Mouse (Mus musculus) ovary, postnatal 10 days (tissue): ENCODE measurements around the gene Sgms1.

Source experiments
- DNase-seq: peaks from one replicate; pipeline ENCODE4 v3.0.0; 2022; ENCODE audit warnings: low spot score

Sgms1 gene

DNA sequence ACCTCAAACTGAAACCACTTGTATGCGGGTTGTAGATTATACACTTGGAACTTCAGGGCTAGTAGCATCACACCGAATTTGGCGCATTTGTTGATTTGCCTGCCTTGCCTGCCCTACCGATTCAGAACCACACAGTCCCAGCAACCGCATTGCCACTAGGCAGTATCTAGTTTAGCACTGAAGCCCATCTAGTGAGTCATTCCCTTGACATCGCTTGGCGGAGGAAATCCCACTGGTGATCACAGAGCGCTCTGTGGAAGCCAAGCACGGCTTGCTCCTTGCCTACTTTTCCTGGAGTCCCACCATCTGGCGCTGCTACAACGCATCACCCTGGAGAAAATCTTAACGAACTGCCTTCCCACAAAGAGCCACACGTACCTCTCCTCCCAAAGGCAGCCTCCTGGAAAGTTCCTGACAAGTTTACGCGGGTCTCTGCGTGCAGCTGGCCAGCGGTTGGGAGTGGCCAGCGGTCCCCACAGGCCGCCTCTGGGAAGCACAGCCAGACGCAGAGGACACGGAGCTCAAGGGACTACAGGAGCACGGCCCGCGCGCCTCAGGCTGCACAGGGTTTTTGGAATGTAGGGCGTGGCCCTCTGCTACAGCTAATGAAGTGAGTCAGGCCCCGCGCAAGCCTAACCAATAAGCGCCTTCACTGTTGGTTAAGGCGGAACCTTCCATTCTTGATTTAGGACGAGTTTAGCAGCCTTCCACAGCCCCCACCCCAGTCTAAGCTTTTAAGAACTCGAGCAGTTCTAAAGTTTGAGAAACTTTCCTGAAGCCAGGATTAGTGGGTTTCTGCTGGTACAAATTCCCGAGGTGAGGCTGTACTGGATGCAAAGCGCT lies 178.8 kb downstream of the Sgms1 start:
- peak; percentile 49 for DNase-seq

- no peak for DNase-seq
Observed at GRCm38 (mm10) chr19:32210099-32210449, 179.4 kb downstream of the Sgms1 start.

DNA sequence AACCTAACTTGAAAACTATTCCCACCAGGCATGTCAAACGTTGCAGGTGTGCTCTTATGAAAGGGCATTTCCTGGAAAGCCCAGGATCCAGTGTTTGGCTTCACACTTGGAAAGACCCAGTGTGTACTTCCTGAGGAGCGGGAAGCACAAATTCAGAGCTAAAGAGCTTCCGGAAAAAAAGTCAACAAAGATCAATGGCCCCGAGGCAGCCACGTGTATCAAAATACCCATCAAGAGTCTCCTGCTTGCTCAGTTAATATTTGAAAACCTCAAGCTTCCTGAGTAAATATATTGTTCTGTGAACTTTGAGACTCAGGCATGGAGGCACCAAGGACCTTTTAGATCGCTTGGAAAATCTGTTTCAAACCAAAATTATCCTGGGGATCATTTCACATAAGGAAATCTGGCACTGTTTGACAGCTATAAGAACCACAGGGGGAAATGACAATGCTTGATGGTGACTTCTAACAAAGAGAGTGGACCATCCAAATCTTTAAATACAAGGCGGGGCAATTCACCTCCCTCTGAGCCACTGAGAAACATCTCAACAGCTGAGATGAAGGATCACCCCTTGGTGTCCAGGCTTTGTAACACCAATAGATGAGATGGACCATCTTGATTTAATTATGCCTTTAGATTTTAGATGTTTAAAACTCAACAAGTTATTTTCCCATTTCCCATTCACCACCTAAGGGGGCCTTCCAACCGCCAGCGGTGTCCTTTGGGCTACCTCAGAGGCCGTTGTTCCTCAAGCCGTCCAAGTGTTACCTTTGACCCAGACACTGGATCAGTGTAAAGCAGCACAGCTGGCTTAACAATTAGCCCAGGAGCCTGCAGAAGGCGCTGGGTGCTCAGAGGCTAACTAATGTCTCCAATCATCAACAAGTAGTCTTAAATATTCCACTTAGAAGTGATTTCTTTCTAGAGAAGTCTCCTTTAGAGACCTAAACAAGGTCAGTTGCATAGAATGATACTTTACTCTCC lies 187.1 kb downstream of the Sgms1 start:
- DNase-seq, result no peak

- DNase-seq, result no peak
Observed at GRCm38 (mm10) chr19:32199861-32200574, 189.5 kb downstream of the Sgms1 start.

GRCm38 (mm10) chr19:32199133-32199532 lies 190.4 kb downstream of the Sgms1 start:
- no peak for DNase-seq

DNA sequence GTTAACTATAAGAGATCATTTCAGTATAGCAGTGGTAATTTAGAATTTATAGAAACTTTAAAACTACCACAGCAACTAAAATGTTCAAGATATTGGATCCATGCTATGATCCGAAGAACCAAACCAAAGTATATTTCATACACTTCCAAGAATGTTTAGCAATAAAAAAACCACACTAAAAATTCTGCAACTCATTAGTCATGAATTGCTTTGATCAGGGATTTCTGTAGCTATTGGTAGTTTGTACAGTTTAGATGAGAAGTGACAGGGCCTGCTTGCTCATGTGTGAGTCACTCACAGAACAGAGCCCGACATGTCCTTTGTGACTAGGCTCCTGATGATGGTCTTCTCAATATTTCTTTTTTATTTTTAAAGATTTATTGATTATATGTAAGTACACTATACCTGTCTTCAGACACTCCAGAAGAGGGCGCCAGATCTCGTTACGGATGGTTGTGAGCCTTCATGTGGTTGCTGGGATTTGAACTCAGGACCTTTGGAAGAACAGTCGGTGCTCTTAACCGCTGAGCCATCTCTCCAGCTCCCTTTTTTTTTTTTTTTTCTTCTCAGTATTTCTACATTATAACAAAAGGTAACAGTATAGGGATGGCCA lies 190.9 kb downstream of the Sgms1 start:
- no peak for DNase-seq

- no peak for DNase-seq
Observed at GRCm38 (mm10) chr19:32196976-32197819, 192.3 kb downstream of the Sgms1 start.

- no peak for DNase-seq
Observed at GRCm38 (mm10) chr19:32196222-32196621, 193.3 kb downstream of the Sgms1 start.

- DNase-seq, result no peak
Observed at GRCm38 (mm10) chr19:32194863-32195262, 194.7 kb downstream of the Sgms1 start.

- DNase-seq, result no peak
Observed at GRCm38 (mm10) chr19:32194074-32194473, 195.4 kb downstream of the Sgms1 start.

- DNase-seq, result no peak
Observed at GRCm38 (mm10) chr19:32191596-32191995, 197.9 kb downstream of the Sgms1 start.

DNA sequence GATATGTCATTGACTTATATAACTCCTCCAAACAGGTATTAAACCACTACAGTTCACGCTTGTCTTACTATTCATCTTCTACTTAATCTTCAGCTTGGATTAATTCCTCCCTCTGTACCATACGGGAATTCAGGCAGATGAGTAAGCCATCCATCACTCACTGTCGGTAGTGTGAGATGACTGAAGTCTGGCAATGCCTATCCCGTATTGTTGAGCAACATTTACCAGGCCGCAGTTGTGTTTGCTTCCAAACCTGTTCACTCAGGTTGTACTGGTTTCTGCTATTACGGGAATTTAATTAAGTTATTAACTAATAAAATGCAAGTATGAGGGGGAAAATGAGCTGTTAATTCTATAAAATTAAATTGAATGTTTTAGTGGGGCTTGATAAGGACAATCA lies 199.6 kb downstream of the Sgms1 start:
- no peak for DNase-seq

GRCm38 (mm10) chr19:32189036-32189436 lies 200.5 kb downstream of the Sgms1 start:
- no peak for DNase-seq

DNA sequence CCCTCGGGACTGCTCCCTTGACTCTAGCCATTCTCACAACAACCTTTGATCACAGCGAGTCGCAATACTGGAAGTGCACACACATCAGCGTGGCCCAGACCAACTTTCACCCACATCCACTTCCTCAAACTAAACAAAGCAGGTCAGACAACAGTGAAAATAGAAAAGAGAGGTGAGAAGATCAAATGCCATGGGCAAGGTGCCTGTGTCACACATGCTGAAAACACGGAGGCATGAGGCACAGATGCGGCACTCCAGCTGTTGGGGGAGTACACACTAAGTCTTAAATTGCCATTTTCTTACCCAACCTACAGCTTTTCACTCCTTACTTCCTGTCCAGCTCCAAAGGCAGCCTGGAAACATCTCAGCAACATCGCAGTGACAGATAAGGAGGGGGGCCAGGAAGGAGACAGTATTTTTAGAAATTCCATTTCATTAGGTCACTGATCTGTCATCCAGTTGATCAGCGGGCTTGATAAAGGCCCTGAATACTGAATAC lies 202.9 kb downstream of the Sgms1 start:
- no peak for DNase-seq

- no peak for DNase-seq
Observed at GRCm38 (mm10) chr19:32183005-32183404, 206.5 kb downstream of the Sgms1 start.

DNA sequence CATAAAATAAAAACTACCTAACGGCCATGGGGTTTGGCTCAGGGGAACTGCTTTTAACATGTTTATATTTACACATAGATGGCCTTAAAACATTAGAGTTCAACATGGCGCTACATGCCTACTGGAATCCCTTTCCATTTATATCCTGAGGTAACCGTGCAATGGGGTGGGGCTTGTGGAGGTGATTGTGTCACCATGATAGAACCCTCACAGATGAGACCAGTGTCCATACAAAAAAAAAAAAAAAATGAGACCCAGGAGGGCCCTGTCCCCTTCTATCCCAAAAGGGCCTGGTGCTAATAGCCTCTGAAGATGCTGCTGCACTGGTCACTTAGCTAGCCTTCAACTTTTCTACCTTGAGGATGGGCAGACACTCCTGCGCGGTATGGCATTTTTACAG lies 207.0 kb downstream of the Sgms1 start:
- no peak for DNase-seq

- no peak for DNase-seq
Observed at GRCm38 (mm10) chr19:32181721-32182394, 207.7 kb downstream of the Sgms1 start.

DNA sequence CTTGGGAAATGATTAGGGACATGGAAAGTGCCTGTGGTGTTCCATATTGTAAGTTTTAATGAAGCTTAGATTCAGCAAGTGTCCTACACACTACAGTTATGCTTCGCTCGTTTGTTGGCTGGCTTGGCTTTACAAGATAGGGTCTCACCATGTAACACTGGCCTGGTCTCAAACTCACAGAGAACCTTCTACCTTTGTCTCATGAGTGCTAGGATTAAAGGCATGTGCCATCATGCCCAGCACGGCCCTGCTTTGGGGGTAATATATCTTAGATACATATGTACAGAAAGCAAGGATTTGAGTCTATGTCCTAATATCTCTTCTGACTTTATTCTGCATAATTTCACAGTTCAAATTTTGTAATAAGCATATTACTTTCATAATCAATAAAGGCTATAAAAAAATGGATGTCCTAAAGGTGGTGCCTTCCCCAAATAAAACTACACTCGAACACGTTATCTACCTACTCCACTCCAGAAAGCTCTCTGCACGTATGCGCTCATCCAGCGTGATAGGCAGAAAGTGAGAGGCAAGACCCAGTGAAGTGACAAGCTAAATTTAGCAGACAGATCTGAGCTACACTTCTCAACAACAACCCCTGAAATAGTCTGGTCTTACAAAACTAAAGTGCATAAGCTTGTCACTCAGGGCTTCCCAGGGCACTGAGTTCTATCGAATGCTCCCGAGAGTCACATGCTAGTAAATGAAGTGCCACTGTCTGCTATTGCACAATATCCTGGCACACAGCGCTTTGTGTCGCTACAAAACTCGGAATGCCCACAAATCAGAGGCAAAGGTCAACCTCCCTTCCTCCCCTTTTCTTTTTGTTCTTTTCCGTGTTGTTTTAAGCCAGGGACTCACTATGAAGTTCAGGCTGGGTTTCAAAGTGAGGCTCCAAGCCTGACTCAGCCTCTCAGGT lies 208.5 kb downstream of the Sgms1 start:
- DNase-seq, result no peak

DNA sequence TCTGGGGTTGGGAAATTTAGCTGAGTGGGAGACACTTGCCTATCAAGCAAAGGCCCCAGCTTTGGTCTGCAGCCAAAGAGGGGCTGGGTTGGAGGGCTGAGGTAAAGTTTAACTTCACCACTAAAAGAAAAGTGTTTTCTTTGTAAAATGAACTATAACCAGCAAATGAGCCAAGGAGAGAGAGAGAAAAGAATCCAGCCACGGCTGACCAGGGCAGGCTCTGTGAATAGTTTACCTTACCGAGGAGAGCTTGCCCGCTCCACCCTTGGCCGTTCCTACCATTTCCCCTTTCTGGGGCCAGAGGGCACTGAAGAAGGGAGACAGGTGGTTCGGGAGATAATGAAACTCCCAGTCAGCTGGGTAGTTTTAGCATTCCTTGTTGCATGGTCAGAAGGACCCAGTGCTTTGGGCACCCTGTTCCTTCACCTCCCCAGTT lies 209.5 kb downstream of the Sgms1 start:
- no peak for DNase-seq
